Mouse (Mus musculus) heart, adult 2 months (tissue): ENCODE results near the gene Foxp3.

Experiments
- CTCF ChIP-seq: fragments of 200-600 bp; IDR thresholded peaks from 2 replicates; pipeline ENCODE4 v1.8.1; 2022; ENCODE audit warnings: antibody characterized with exemption, mild to moderate bottlenecking, moderate library complexity
- EP300 ChIP-seq: fragments of 200-500 bp; IDR thresholded peaks from 2 replicates; pipeline ENCODE4 v1.6.1; 2011; ENCODE audit warnings: low read depth, low read length, control low read depth; ENCODE audit not compliant: insufficient read depth
- POLR2A ChIP-seq: fragments of 200-500 bp; IDR thresholded peaks from 2 replicates; pipeline ENCODE4 v1.6.1; 2011; ENCODE audit warnings: mild to moderate bottlenecking, low read depth, low read length, control low read depth; ENCODE audit not compliant: insufficient read depth

DNA sequence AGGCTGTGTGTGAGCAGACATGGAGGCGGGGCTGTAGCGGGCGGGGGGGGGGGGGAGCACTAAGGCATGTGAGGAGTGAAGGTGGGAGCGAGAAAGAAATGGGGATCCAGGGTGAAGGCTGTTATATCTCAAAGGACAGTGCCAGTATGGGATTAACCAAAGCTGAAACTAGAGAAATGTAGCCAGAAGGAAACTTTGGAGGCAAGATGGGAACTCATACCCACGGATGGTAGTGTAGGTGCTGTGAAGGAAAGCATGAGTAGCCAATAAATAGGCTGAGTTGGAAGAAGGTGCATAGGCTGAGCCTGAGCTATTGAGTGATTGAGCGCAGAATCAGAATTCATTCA lies 1.4 kb downstream of the Foxp3 start:
- TF ChIP-seq POLR2A (no peak), EP300 (no peak), CTCF (no peak)
